Mouse (Mus musculus) liver, embryonic 16.5 days (tissue): ENCODE results near the gene Pwp2. TPM values are rescaled to one million over a fixed set of nuclear protein-coding genes. Genes with fewer than 3 reads are reported as not detected.

Experiments
- ATAC-seq: fragments of 200-750 bp; cut with Nextera tagmentation; 2 replicates; pipeline ENCODE4 v1.8.0; 2017; ENCODE audit warnings: low read depth, mild to moderate bottlenecking, moderate number of reproducible peaks, moderate library complexity
- H3K27ac ChIP-seq: fragments of 300-500 bp; sonication (generic); 2 replicates; pipeline ENCODE4 v1.5.1; 2014; ENCODE audit warnings: mild to moderate bottlenecking, low read length
- H3K27me3 ChIP-seq: fragments of 300-500 bp; sonication (generic); 2 replicates; pipeline ENCODE4 v1.6.1; 2014; ENCODE audit warnings: low read depth, low read length, mixed read lengths; ENCODE audit not compliant: control insufficient read depth, insufficient read depth
- H3K36me3 ChIP-seq: fragments of 300-500 bp; sonication (generic); 2 replicates; pipeline ENCODE4 v1.6.1; 2014; ENCODE audit warnings: mild to moderate bottlenecking; ENCODE audit not compliant: control insufficient read depth, insufficient read depth
- H3K4me1 ChIP-seq: fragments of 300-500 bp; sonication (generic); 2 replicates; pipeline ENCODE4 v1.6.1; 2014; ENCODE audit warnings: low read depth, low read length, mixed read lengths; ENCODE audit not compliant: control insufficient read depth
- H3K4me2 ChIP-seq: fragments of 300-500 bp; sonication (generic); 2 replicates; pipeline ENCODE4 v1.6.1; 2014; ENCODE audit warnings: low read depth, low read length, mixed read lengths
- H3K4me3 ChIP-seq: fragments of 300-500 bp; sonication (generic); 2 replicates; pipeline ENCODE4 v1.5.1; 2014; ENCODE audit warnings: low read depth, mild to moderate bottlenecking, low read length
- H3K9ac ChIP-seq: fragments of 300-500 bp; sonication (generic); 2 replicates; pipeline ENCODE4 v1.6.1; 2014; ENCODE audit warnings: low read depth, low read length
- H3K9me3 ChIP-seq: fragments of 300-500 bp; sonication (generic); replicated peaks from 2 replicates; pipeline ENCODE4 v1.6.1; 2016; ENCODE audit warnings: low read length; ENCODE audit not compliant: control insufficient read depth
- WGBS: fragments of 180-500 bp; shearing (Covaris S2); extraction: QIAGEN DNeasy Blood & Tissue Kit; methylation state at CpG from one replicate; pipeline ENCODE4 v1.1.7; 2014; ENCODE audit not compliant: insufficient replicate concordance; 5-methylcytosine and 5-hydroxymethylcytosine counted together
- polyA plus RNA-seq: library from polyadenylated mRNA; unstranded; fragments of >200 nt; fragmentation: Nextera tagmentation; extraction: Ambion mirVana; gene quantifications from 2 replicates; pipeline ENCODE4 v1.2.1, GENCODE M21; 2015

Gene Pwp2
- polyA plus RNA-seq, 1 experiment from 2014 or later, result 9.1 TPM

- H3K4me2 ChIP-seq, result no peak overlapping the region
- H3K9me3 ChIP-seq, result no peaks in the 10 kb centered on the region
- H3K9ac ChIP-seq, result no peak overlapping the region
- H3K4me1 ChIP-seq, result peaks cover 10% of the 10 kb centered on the region
- no peaks in the 10 kb centered on the region for H3K36me3 ChIP-seq
- H3K27ac ChIP-seq, result no peak overlapping the region
- no peaks in the 10 kb centered on the region for H3K27me3 ChIP-seq
- no peak overlapping the region for H3K4me3 ChIP-seq
- ATAC-seq, result no peak
- 63% methylated on average over 1 of the region's 1 CpGs for WGBS
Measured at GRCm38 (mm10) chr10:78140251-78140600, 44.7 kb downstream of the Pwp2 start.

- WGBS, result 62% methylated on average over 11 of the region's 11 CpGs
- Histone ChIP-seq H3K27me3 (no peaks in the 10 kb centered on the region), H3K4me1 (peaks cover 15% of the 10 kb centered on the region), H3K27ac (no peak overlapping the region), H3K36me3 (no peaks in the 10 kb centered on the region), H3K4me3 (no peak overlapping the region), H3K9me3 (no peaks in the 10 kb centered on the region), H3K4me2 (no peak overlapping the region), H3K9ac (no peak overlapping the region)
- no peak for ATAC-seq
Measured at GRCm38 (mm10) chr10:78139572-78140250, 45.2 kb downstream of the Pwp2 start.

- 42% methylated on average over 14 of the region's 14 CpGs for WGBS
- H3K9ac ChIP-seq, result no peak overlapping the region
- no peaks in the 10 kb centered on the region for H3K27me3 ChIP-seq
- H3K9me3 ChIP-seq, result no peaks in the 10 kb centered on the region
- no peak overlapping the region for H3K4me3 ChIP-seq
- 0 out of 2 replicates have a peak, but pooled peaks have one; percentile 7 for ATAC-seq
- H3K4me2 ChIP-seq, result no peak overlapping the region
- no peaks in the 10 kb centered on the region for H3K36me3 ChIP-seq
- H3K4me1 ChIP-seq, result peaks cover 19% of the 10 kb centered on the region
- H3K27ac ChIP-seq, result peak overlapping the region; percentile 24; the same call in 1 of the 2 replicates
Measured at GRCm38 (mm10) chr10:78138812-78139523, 46.0 kb downstream of the Pwp2 start.

GRCm38 (mm10) chr10:78137191-78137590, 47.8 kb downstream of the Pwp2 start:
- WGBS, result 55% methylated on average over 3 of the region's 3 CpGs
- Histone ChIP-seq H3K9ac (no peak overlapping the region), H3K4me3 (no peak overlapping the region), H3K27ac (no peak overlapping the region), H3K9me3 (no peaks in the 10 kb centered on the region), H3K36me3 (no peaks in the 10 kb centered on the region), H3K4me2 (no peak overlapping the region), H3K4me1 (peaks cover 19% of the 10 kb centered on the region), H3K27me3 (no peaks in the 10 kb centered on the region)
- ATAC-seq, result no peak

- no peak for ATAC-seq
- H3K27me3 ChIP-seq, result no peaks in the 10 kb centered on the region
- peak overlapping the region; percentile 14; the same call in 1 of the 2 replicates for H3K27ac ChIP-seq
Measured at GRCm38 (mm10) chr10:78135947-78136346, 49.0 kb downstream of the Pwp2 start.

GRCm38 (mm10) chr10:78134975-78135798, 49.8 kb downstream of the Pwp2 start:
- Histone ChIP-seq H3K27me3 (no peaks in the 10 kb centered on the region), H3K4me1 (peaks cover 19% of the 10 kb centered on the region), H3K27ac (peak overlapping the region; percentile 56), H3K9me3 (no peaks in the 10 kb centered on the region), H3K4me3 (no peak overlapping the region), H3K9ac (no peak overlapping the region), H3K36me3 (no peaks in the 10 kb centered on the region), H3K4me2 (peak overlapping the region; percentile 5; the same call in 1 of the 2 replicates)
- ATAC-seq, result peak; percentile 70
- WGBS, result 12% methylated on average over 14 of the region's 14 CpGs

More at GRCm38 (mm10) chr10:78135947-78136346, 49.0 kb downstream of the Pwp2 start:
- no peak overlapping the region for H3K9ac ChIP-seq
- WGBS, result 60% methylated on average over 5 of the region's 5 CpGs
- 0 out of 2 replicates have a peak overlapping the region, but pooled peaks have one; percentile 5 for H3K4me2 ChIP-seq
- H3K4me3 ChIP-seq, result no peak overlapping the region
- H3K4me1 ChIP-seq, result peaks cover 19% of the 10 kb centered on the region
- H3K9me3 ChIP-seq, result no peaks in the 10 kb centered on the region
- H3K36me3 ChIP-seq, result no peaks in the 10 kb centered on the region

- H3K4me3 ChIP-seq, result no peak overlapping the region
- peaks cover 19% of the 10 kb centered on the region for H3K4me1 ChIP-seq
- peak overlapping the region; percentile 56 for H3K27ac ChIP-seq
- H3K9me3 ChIP-seq, result no peaks in the 10 kb centered on the region
- 0 out of 2 replicates have a peak, but pooled peaks have one; percentile 17 for ATAC-seq
- WGBS, result 21% methylated on average over 4 of the region's 4 CpGs
- H3K4me2 ChIP-seq, result 0 out of 2 replicates have a peak overlapping the region, but pooled peaks have one; percentile 3
- H3K27me3 ChIP-seq, result no peaks in the 10 kb centered on the region
- no peak overlapping the region for H3K9ac ChIP-seq
- no peaks in the 10 kb centered on the region for H3K36me3 ChIP-seq
Measured at GRCm38 (mm10) chr10:78134400-78134799, 50.5 kb downstream of the Pwp2 start.

GRCm38 (mm10) chr10:78129998-78130397, 55.0 kb downstream of the Pwp2 start:
- ATAC-seq, result no peak
- peaks cover 11% of the 10 kb centered on the region for H3K4me1 ChIP-seq
- H3K9me3 ChIP-seq, result no peaks in the 10 kb centered on the region
- H3K9ac ChIP-seq, result no peak overlapping the region
- H3K4me2 ChIP-seq, result no peak overlapping the region
- no peak overlapping the region for H3K27ac ChIP-seq
- no peaks in the 10 kb centered on the region for H3K27me3 ChIP-seq
- WGBS, result 52% methylated on average over 4 of the region's 4 CpGs
- H3K36me3 ChIP-seq, result no peaks in the 10 kb centered on the region
- no peak overlapping the region for H3K4me3 ChIP-seq
